In the genomic region with DNA sequence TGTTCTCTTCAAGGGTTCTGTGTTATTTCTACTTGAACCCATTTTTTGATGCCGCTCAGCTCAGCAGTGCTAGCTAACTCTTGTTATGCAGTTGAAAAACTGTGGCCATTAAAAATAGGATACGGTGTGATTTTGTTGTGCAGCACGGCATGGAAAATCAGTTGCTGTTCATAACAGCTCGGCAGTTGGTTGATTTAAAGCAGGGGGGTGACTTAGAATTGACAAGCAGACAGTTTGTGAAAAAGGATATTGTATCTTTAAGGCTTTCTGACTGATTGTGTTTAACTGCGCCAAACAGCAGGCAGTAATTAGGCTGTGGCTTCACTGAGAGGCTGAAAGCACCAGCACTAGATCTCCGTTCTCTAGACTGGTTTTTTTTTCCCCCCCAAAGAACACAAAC, we compare ENCODE assay signal across 14 mouse cellular contexts.
DNase-seq lines count a peak whose midpoint lies in the region; ATAC-seq and TF ChIP-seq lines count a peak whose summit lies in the region.
"Had no signal": no experiment of that assay in that cellular context is flagged by ENCODE, and none has a peak within 500 bp of the region (broad histone marks: within the 10 kb centered on the region; RNA-seq: fewer than 3 reads in every experiment).

No protein-coding gene starts in this region.

- H3K27ac ChIP-seq in left cerebral cortex, adult 2 months: peak overlapping the region; percentile 10
- H3K27ac ChIP-seq in forebrain, embryonic 12.5 days: 0 out of 2 replicates have a peak overlapping the region, but pooled peaks have one; percentile 46
- H3K27ac ChIP-seq in hindbrain, embryonic 16.5 days (ENCODE audit: low read depth, low read length): peak overlapping the region; percentile 31; the same call in 1 of the 2 replicates
- H3K27ac ChIP-seq: heart, embryonic 15.5 days; kidney, postnatal 0 days; liver, embryonic 12.5 days had no signal

- ATAC-seq in forebrain, embryonic 12.5 days (ENCODE audit: low FRiP score): peak; percentile 57; the same call in 1 of the 2 replicates
- peak; percentile 64; the same call in 1 of the 2 replicates for ATAC-seq in hindbrain, embryonic 16.5 days
- ATAC-seq: CD4-positive, CD25-positive, alpha-beta regulatory T cell, adult 4 months; liver, embryonic 12.5 days had no signal

- no peaks in the 10 kb centered on the region for H3K9me3 ChIP-seq in forebrain, embryonic 12.5 days
- H3K9me3 ChIP-seq in hindbrain, embryonic 16.5 days (ENCODE audit: control insufficient read depth, low read length): no peaks in the 10 kb centered on the region
- H3K9me3 ChIP-seq: heart, embryonic 15.5 days; liver, embryonic 12.5 days had no signal

- no peaks in the 10 kb centered on the region for H3K36me3 ChIP-seq in forebrain, embryonic 12.5 days (replicated peaks)
- no peaks in the 10 kb centered on the region for H3K36me3 ChIP-seq in hindbrain, embryonic 16.5 days (ENCODE audit: control insufficient read depth, insufficient read depth, low read length)
- H3K36me3 ChIP-seq: heart, embryonic 15.5 days; liver, embryonic 12.5 days had no signal

- H3K9ac ChIP-seq in forebrain, embryonic 12.5 days: no peak overlapping the region
- H3K9ac ChIP-seq in hindbrain, embryonic 16.5 days (ENCODE audit: low read depth, low read length): 0 out of 2 replicates have a peak overlapping the region, but pooled peaks have one; percentile 7
- H3K9ac ChIP-seq: heart, embryonic 15.5 days; liver, embryonic 12.5 days had no signal

- 19% methylated on average over 6 of the region's 6 CpGs for WGBS in forebrain, embryonic 12.5 days
- WGBS in hindbrain, embryonic 16.5 days: 17% methylated on average over 6 of the region's 6 CpGs

- H3K4me3 ChIP-seq in left cerebral cortex, adult 2 months: peak overlapping the region; percentile 14
- no peak overlapping the region for H3K4me3 ChIP-seq in forebrain, embryonic 12.5 days (replicated peaks)
- H3K4me3 ChIP-seq in hindbrain, embryonic 16.5 days (ENCODE audit: low read length): no peak overlapping the region
- H3K4me3 ChIP-seq: heart, embryonic 15.5 days; liver, embryonic 12.5 days had no signal

- peaks cover 13% of the 10 kb centered on the region for H3K4me1 ChIP-seq in forebrain, embryonic 12.5 days
- no peaks in the 10 kb centered on the region for H3K4me1 ChIP-seq in hindbrain, embryonic 16.5 days (ENCODE audit: control insufficient read depth, insufficient read depth, low read depth, low read length)
- H3K4me1 ChIP-seq: heart, embryonic 15.5 days; liver, embryonic 12.5 days had no signal

- TF ChIP-seq CTCF in left cerebral cortex, adult 2 months (IDR thresholded peaks at IDR 0.05): no peak

- intact Hi-C loops in left cerebral cortex, adult 2 months (cut with DNase I): no loop called here
- intact Hi-C loops in left cerebral cortex, postnatal 36 days (cut with DNase I): no loop called here

- DNase-seq in left cerebral cortex, adult 2 months (ENCODE audit: extremely low spot score in 1 of 2, low spot score in 2 of 2): no peak
- no peak for DNase-seq in left cerebral cortex, postnatal 36 days (ENCODE audit: low spot score in 2 of 2)
- DNase-seq in retina, embryonic 14.5 days (ENCODE audit: low spot score): peak; percentile 17
- no peak for DNase-seq in adrenal gland, postnatal 4 days (ENCODE audit: low spot score in 2 of 2)
- no peak for DNase-seq in B cell, adult 2 months
- DNase-seq: cerebellum, adult 11-12 months; heart, adult 11 months; right cerebral cortex, adult 18-20 months had no signal

- H3K4me2 ChIP-seq in forebrain, embryonic 12.5 days: peak overlapping the region; percentile 22
- peak overlapping the region; percentile 40 for H3K4me2 ChIP-seq in hindbrain, embryonic 16.5 days (ENCODE audit: low read length)
- H3K4me2 ChIP-seq: heart, embryonic 15.5 days; liver, embryonic 12.5 days had no signal

- H3K27me3 ChIP-seq in forebrain, embryonic 12.5 days: no peaks in the 10 kb centered on the region
- H3K27me3 ChIP-seq in hindbrain, embryonic 16.5 days (replicated peaks; ENCODE audit: control insufficient read depth, insufficient read depth, low read length): no peaks in the 10 kb centered on the region
- H3K27me3 ChIP-seq: heart, embryonic 15.5 days; liver, embryonic 12.5 days had no signal
